In the genomic region with DNA sequence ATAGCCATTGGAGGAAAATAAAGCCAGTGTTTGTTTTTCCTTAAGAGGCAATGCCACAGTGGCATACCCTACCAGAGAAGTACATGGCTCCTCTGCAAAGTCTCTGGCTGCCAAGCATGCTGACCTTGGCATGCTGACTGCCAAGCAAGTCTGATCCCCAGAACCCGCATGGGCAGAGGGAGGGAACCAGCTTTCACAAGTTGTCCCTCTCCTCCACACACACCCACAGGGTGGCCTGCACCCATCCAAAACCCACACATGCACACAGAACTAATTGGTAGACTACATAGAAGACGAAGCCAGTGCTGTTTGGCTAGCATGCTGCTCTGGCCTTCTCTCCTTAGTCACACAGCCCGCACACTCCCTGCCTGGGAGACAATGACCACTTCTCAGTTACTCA, we compare ENCODE assay signal across 18 mouse cellular contexts. TPM values are rescaled to one million over a fixed set of nuclear protein-coding genes. Genes with fewer than 3 reads are reported as not detected.
A peak's percentile ranks its signal among the peaks of the same experiment; 100 is the strongest.
DNase-seq lines count a peak whose midpoint lies in the region; ATAC-seq and TF ChIP-seq lines count a peak whose summit lies in the region.
"Had no signal": no experiment of that assay in that cellular context is flagged by ENCODE, and none has a peak within 500 bp of the region (broad histone marks: within the 10 kb centered on the region; RNA-seq: fewer than 3 reads in every experiment).

No protein-coding gene starts in this region.

- no peaks in the 10 kb centered on the region for H3K9me3 ChIP-seq in liver, postnatal 0 days (ENCODE audit: low read length)
- H3K9me3 ChIP-seq: embryonic facial prominence, embryonic 10.5 days; G1E; liver, embryonic 12.5 days had no signal

- H3K4me1 ChIP-seq in liver, adult 2 months (ENCODE audit: control insufficient read depth, insufficient read depth, low read length) = no peaks in the 10 kb centered on the region
- H3K4me1 ChIP-seq in liver, postnatal 0 days (ENCODE audit: insufficient read depth) = no peaks in the 10 kb centered on the region; the same call in 1 of the 2 replicates

- no peak overlapping the region for H3K4me3 ChIP-seq in liver, adult 2 months (ENCODE audit: insufficient read depth, low read depth, low read length)
- H3K4me3 ChIP-seq in liver, postnatal 0 days (ENCODE audit: low read depth, low read length) = no peak overlapping the region
- H3K4me3 ChIP-seq: embryonic facial prominence, embryonic 10.5 days; liver, embryonic 12.5 days had no signal

- TF ChIP-seq POLR2A in liver, adult 2 months (IDR thresholded peaks at IDR 0.05; ENCODE audit: extremely low read depth, insufficient read depth, low read length) = no peak

- no peak for TF ChIP-seq CTCF in liver, adult 2 months (IDR thresholded peaks at IDR 0.05; ENCODE audit: low read depth, low read length)
- TF ChIP-seq CTCF in liver, postnatal 0 days (IDR thresholded peaks at IDR 0.05; ENCODE audit: low read depth) = no peak

- H3K79me2 ChIP-seq in liver, adult 2 months (ENCODE audit: control insufficient read depth, insufficient read depth, low read length) = no peaks in the 10 kb centered on the region

- H3K27ac ChIP-seq in liver, adult 2 months (replicated peaks; ENCODE audit: insufficient read depth, low read depth, low read length) = no peak overlapping the region
- no peak overlapping the region for H3K27ac ChIP-seq in liver, postnatal 0 days (ENCODE audit: low read depth)
- H3K27ac ChIP-seq: embryonic facial prominence, embryonic 10.5 days; liver, embryonic 12.5 days; macrophage had no signal

- H3K27me3 ChIP-seq in liver, adult 2 months (ENCODE audit: control insufficient read depth, insufficient read depth, low read length) = no peaks in the 10 kb centered on the region
- no peaks in the 10 kb centered on the region for H3K27me3 ChIP-seq in liver, postnatal 0 days (ENCODE audit: insufficient read depth, low read length)
- H3K27me3 ChIP-seq: liver, embryonic 12.5 days had no signal

- H3K9ac ChIP-seq in liver, adult 2 months (ENCODE audit: low read depth, low read length) = no peak overlapping the region
- no peak overlapping the region for H3K9ac ChIP-seq in liver, postnatal 0 days (replicated peaks)
- H3K9ac ChIP-seq: liver, embryonic 12.5 days had no signal

- TF ChIP-seq EP300 in liver, postnatal 0 days (IDR thresholded peaks at IDR 0.05; ENCODE audit: low read depth) = no peak

- DNase-seq in gastrocnemius, postnatal 14 days = peak; percentile 41
- no peak for DNase-seq in gastrocnemius, postnatal 10 days
- DNase-seq in liver, adult 2 months (ENCODE audit: extremely low read depth, low read depth, low spot score) = peak; percentile 39
- DNase-seq in liver, postnatal 0 days = no peak
- DNase-seq in adipocyte (ENCODE audit: low spot score) = peak; percentile 83
- DNase-seq in kidney, postnatal 25 days = peak; percentile 59 to 86
- DNase-seq: cerebellum, postnatal 25 days; heart, postnatal 14 days; thymus, adult 18-20 months had no signal

- no peak overlapping the region for H3K4me2 ChIP-seq in liver, postnatal 0 days (ENCODE audit: low read depth, low read length)
- H3K4me2 ChIP-seq: liver, embryonic 12.5 days had no signal

- ATAC-seq in liver, postnatal 0 days = no peak
- no peak for ATAC-seq in megakaryocyte progenitor cell, adult 5-6 weeks (replicated peaks; ENCODE audit: poor library complexity)
- ATAC-seq in megakaryocyte, adult 5-6 weeks (ENCODE audit: poor library complexity, severe bottlenecking) = no peak
- ATAC-seq: inflammation-experienced regulatory T-cells, adult 6 months; liver, embryonic 12.5 days; midbrain, embryonic 16.5 days had no signal

- H3K36me3 ChIP-seq in liver, adult 2 months (ENCODE audit: control insufficient read depth, insufficient read depth, low read length) = no peaks in the 10 kb centered on the region
- H3K36me3 ChIP-seq in liver, postnatal 0 days (replicated peaks; ENCODE audit: insufficient read depth, low read length) = no peaks in the 10 kb centered on the region
- H3K36me3 ChIP-seq: embryonic facial prominence, embryonic 10.5 days; G1E; liver, embryonic 12.5 days had no signal

- 64% methylated on average over 3 of the region's 3 CpGs for WGBS in liver, adult 2 months
- 76% methylated on average over 3 of the region's 3 CpGs for WGBS in liver, postnatal 0 days (ENCODE audit: insufficient replicate concordance)

- intact Hi-C loops in gastrocnemius, postnatal 14 days (cut with DNase I; ENCODE audit: low total_unique reads) = no loop called here

RNA-seq across cellular contexts. Expression of a gene that starts 38.3 kb away (rescaled TPM):
- total RNA-seq in gastrocnemius, postnatal 14 days (2021) = 100 to 1,000 TPM; 202 to 277 TPM
- total RNA-seq in gastrocnemius, postnatal 10 days (2021) = 100 to 1,000 TPM; 200 to 249 TPM
- 54.0 and 59.7 TPM in 2 replicates for total RNA-seq in liver, adult 2 months (2014; rRNA removed)
- 19.8 and 31.1 TPM in 2 replicates for polyA plus RNA-seq in liver, adult 2 months (2012; rRNA removed)
- 111 and 138 TPM in 2 replicates for polyA plus RNA-seq in liver, postnatal 0 days (2015; fragmentation: Nextera tagmentation; extraction: Ambion mirVana)
- total RNA-seq in megakaryocyte progenitor cell, adult 5-6 weeks (2015) = 342 and 403 TPM in 2 replicates
- 192 and 230 TPM in 2 replicates for total RNA-seq in megakaryocyte progenitor cell, adult 5-6 weeks (2017)
- 181 and 183 TPM in 2 replicates for total RNA-seq in megakaryocyte, adult 5-6 weeks (2015)
- total RNA-seq in megakaryocyte, adult 5-6 weeks (2017) = 95.4 and 105 TPM in 2 replicates

RNA-seq across cellular contexts. Expression of a gene that starts 43.9 kb away (rescaled TPM):
- under 1 TPM; 0.78 to 0.98 TPM for total RNA-seq in gastrocnemius, postnatal 14 days (2021)
- total RNA-seq in gastrocnemius, postnatal 10 days (2021) = under 1 TPM; 0.54 to 0.79 TPM
- total RNA-seq in liver, adult 2 months (2014; rRNA removed) = not detected in 2 replicates
- polyA plus RNA-seq in liver, adult 2 months (2012; rRNA removed) = not detected in 2 replicates
- polyA plus RNA-seq in liver, postnatal 0 days (2015; fragmentation: Nextera tagmentation; extraction: Ambion mirVana) = not detected in 2 replicates
- total RNA-seq in megakaryocyte progenitor cell, adult 5-6 weeks (2015) = not detected in 2 replicates
- total RNA-seq in megakaryocyte progenitor cell, adult 5-6 weeks (2017) = not detected in 2 replicates
- 0.25 TPM in 1 of 2 replicates, not detected in the other for total RNA-seq in megakaryocyte, adult 5-6 weeks (2015)
- total RNA-seq in megakaryocyte, adult 5-6 weeks (2017) = 0.18 TPM in 1 of 2 replicates, not detected in the other
- polyA plus RNA-seq: G1E; inflammation-experienced regulatory T-cells, adult 6 months; liver, embryonic 12.5 days; neural tube, embryonic 11.5 days had no signal

Comparison
In these comparisons a context has a peak if more than half of its experiments do, and no peak if none do; other contexts are left out.
1. DNase-seq: peak in gastrocnemius, postnatal 14 days (single experiment), liver, adult 2 months (single experiment), adipocyte (single experiment) and kidney, postnatal 25 days (2 of 2); none in gastrocnemius, postnatal 10 days (single experiment) and liver, postnatal 0 days (single experiment).